Mouse (Mus musculus) olfactory bulb, adult 2 months (tissue): ENCODE results near the gene Gm28870.
"Not testable (repeated sequence)": the region's sequence is repeated elsewhere in the genome, so short reads cannot be mapped to it uniquely, and the experiment has no call there.

Source experiments
- CTCF ChIP-seq: fragments of 200-500 bp; IDR thresholded peaks from 2 replicates; pipeline ENCODE4 v1.5.1; 2012; ENCODE audit warnings: low read depth, mild to moderate bottlenecking, low read length, moderate library complexity; ENCODE audit not compliant: insufficient read depth
- POLR2A ChIP-seq: fragments of 200-500 bp; IDR thresholded peaks from 2 replicates; pipeline ENCODE4 v1.6.1; 2012; ENCODE audit warnings: mild to moderate bottlenecking, low read depth, low read length, moderate library complexity; ENCODE audit not compliant: insufficient read depth

DNA sequence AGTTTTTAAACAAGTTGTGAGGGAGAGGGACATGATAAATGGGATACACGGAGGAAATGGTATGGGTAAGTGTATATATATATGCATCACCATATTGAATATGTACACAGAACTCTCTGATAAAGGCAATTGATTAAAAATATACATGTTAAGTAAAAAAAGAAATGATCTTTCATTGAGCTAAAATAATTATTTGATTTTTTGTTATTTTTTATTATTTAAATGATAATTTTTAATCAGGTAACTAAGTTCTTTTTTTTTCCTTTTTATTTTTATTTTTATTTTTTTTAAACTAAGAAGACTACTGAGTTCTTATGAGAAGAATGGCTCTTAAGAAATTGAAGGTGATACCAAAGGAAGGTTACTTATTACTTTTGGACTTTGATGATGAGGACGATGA is at the start of gene Gm28870:
- not testable (repeated sequence) for TF ChIP-seq POLR2A, CTCF
